Mouse (Mus musculus) cerebellum, adult (tissue): ENCODE measurements around the gene Ahctf1.
"Not testable (repeated sequence)": the region's sequence is repeated elsewhere in the genome, so short reads cannot be mapped to it uniquely, and the experiment has no call there.

Experiments
- ATAC-seq: cut with Nextera tagmentation; 2 replicates; pipeline ENCODE4 v1.9.2; 2017; ENCODE audit warnings: mild to moderate bottlenecking, moderate library complexity, mixed read lengths; ENCODE audit not compliant: insufficient number of reproducible peaks, low FRiP score, low TSS enrichment

The Ahctf1 gene

DNA sequence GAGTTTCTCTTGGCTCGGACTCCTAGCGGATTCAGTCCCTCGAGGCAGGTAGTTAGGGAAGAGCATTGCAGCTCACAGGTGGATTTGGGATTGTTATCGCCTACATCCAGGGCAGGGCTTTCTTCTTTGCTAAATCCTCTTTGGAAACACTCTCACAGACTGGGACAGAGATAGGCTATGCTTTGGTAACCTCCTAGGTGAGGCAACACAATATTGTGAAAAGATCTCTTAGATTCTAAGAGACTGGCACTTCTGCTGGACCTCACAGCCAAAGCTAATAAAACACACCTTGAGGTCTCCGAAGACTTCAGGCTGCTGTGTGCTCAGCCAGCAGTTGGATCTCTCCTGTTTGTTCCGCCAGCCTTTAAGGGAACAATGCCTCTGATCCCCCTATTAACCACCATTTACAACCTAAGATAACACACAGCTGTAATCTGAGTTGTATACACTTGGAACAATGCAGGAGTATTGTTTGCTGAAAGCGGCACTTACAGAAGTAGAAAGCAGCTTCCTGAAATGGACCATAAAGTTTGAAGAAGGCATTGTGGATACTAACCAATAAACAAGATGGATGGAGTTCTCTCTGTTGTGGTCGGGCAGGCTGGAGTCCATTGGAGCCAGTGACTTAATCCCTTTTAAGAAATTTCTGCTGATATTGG, 80.5 kb downstream of the Ahctf1 start:
- ATAC-seq: no peak

DNA sequence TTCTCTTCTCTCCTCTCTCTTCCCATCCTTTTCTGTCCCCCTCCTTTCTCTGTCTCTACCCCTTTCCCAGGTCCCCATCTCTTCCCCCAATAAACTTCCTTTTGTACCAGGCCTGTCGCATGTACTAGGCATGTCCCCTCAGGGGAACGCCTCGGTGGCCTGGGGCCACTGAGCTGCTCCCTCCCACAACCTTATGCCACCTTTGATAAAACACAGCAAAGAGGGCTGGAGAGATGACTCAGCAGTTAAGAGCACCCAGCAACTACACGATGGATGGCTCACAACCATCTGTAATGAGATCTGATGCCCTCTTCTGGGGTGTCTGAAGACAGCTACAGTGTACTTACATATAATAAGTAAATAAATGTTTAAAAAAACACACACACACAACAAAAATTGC, 87.7 kb downstream of the Ahctf1 start:
- ATAC-seq: no peak

DNA sequence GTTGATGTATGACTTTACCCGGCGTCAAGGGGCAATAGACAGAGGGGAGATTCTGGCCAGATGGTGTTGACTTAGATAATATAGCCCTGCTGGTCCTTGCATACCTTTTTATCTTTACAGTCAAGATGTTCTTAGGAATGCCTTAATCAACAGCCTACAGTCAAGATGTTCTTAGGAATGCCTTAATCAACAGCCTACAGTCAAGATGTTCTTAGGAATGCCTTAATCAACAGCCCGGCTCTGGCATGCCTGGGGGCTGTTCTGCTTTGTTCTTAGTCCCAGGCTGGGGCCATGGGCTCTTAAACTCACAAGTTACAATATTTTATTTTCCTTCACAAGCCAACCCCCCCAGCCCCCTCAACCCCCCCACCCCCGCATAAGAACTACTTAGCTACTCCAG, 88.2 kb downstream of the Ahctf1 start:
- not testable (repeated sequence) for ATAC-seq

GRCm38 (mm10) chr1:179713367-179713766, 90.1 kb downstream of the Ahctf1 start:
- ATAC-seq: no peak

DNA sequence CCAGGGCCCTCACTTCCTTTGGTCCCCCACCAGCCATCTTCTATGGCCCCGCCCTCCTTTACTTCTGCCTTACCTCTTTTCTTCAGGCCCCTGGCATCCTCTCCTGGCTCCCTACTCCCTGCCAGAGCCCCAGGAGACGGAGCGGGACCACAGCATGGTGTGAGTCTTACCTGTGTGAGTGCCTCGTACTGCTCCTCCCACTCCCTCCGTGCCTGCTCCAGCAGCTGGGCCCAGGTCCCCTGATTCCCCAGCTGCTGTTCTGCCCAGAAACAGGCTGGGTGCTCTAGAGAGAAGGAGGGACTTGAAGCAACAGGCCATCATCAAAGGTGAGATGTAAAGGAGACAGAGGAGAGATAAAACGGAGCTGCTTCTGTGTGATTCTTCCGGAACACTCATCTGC, 90.8 kb downstream of the Ahctf1 start:
- ATAC-seq: no peak

DNA sequence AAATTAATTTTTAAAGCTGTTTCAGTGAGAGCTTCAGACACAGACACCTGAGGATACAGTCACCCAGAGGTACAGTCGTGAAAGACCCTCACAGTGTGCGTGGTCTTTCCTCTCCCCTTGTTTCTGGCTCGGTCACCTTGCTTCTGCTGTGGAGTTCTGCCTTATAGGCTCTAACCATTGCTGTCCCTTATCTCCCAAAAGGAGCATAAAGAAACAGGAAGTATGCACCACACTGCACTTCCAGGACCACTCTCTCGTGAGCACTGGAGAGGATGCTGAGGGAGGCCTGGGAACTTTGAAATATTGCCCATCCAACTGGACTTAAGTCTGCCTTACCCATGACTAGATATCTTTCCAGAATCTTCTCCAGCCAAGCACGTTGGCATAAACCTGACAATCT, 92.7 kb downstream of the Ahctf1 start:
- ATAC-seq: no peak

- ATAC-seq: 0 out of 2 replicates have a peak, but pooled peaks have one; percentile 61
Observed at GRCm38 (mm10) chr1:179709390-179709789, 94.1 kb downstream of the Ahctf1 start.

- ATAC-seq: no peak
Observed at GRCm38 (mm10) chr1:179705154-179705553, 98.3 kb downstream of the Ahctf1 start.

DNA sequence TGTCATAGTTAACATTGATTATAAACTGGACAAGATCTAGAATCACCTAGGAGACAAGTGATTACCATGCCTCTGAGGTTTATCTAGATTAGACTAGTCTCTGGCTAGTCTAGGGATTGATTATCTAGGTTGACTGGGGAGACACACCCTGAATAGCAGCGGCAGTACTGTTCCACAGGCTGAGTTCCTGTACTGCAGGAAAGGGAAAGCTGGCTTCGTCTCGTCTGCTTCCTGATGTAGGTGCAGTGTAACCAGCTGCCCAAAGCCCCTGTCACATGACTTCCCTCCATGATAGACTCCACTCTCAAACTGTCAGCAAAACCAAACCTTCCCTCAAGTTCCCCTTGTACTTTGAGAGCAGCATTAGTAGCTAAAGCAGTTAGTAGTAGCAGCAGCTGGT, 99.3 kb downstream of the Ahctf1 start:
- no peak for ATAC-seq
